Mouse (Mus musculus) stomach, embryonic 14.5 days (tissue): ENCODE results near the gene Apoe. TPM values are rescaled to one million over a fixed set of nuclear protein-coding genes. Genes with fewer than 3 reads are reported as not detected.

ENCODE experiments used
- ATAC-seq: fragments of 200-750 bp; cut with Nextera tagmentation; 2 replicates; pipeline ENCODE4 v1.8.0; 2017; ENCODE audit warnings: low read depth, moderate TSS enrichment; ENCODE audit not compliant: insufficient number of reproducible peaks, insufficient read depth, low FRiP score
- H3K27ac ChIP-seq: fragments of 300-500 bp; sonication (generic); 2 replicates; pipeline ENCODE4 v1.5.1; 2014; ENCODE audit warnings: mild to moderate bottlenecking, low read length, moderate library complexity, mixed read lengths
- H3K27me3 ChIP-seq: fragments of 300-500 bp; sonication (generic); 2 replicates; pipeline ENCODE4 v1.6.1; 2014; ENCODE audit warnings: low read length, control low read depth, mixed read lengths; ENCODE audit not compliant: control insufficient read depth, insufficient read depth
- H3K36me3 ChIP-seq: fragments of 300-500 bp; sonication (generic); 2 replicates; pipeline ENCODE4 v1.6.1; 2014; ENCODE audit warnings: mild to moderate bottlenecking, control low read depth, low read length, moderate library complexity, mixed read lengths; ENCODE audit not compliant: control insufficient read depth, insufficient read depth
- H3K4me1 ChIP-seq: fragments of 300-500 bp; sonication (generic); 2 replicates; pipeline ENCODE4 v1.6.1; 2014; ENCODE audit warnings: low read length, control low read depth, mixed read lengths; ENCODE audit not compliant: control insufficient read depth, insufficient read depth
- H3K4me2 ChIP-seq: fragments of 300-500 bp; sonication (generic); replicated peaks from 2 replicates; pipeline ENCODE4 v1.6.1; 2014; ENCODE audit warnings: low read depth, low read length, control low read depth
- H3K4me3 ChIP-seq: fragments of 300-500 bp; sonication (generic); 2 replicates; pipeline ENCODE4 v1.5.1; 2014; ENCODE audit warnings: low read depth, low read length, control low read depth
- H3K9ac ChIP-seq: fragments of 300-500 bp; sonication (generic); replicated peaks from 2 replicates; pipeline ENCODE4 v1.6.1; 2014; ENCODE audit warnings: low read depth, mild to moderate bottlenecking, control low read depth, low read length, moderate library complexity, mixed read lengths
- H3K9me3 ChIP-seq: fragments of 300-500 bp; sonication (generic); 2 replicates; pipeline ENCODE4 v1.6.1; 2016; ENCODE audit warnings: low read depth, low read length, control low read depth; ENCODE audit not compliant: control insufficient read depth
- WGBS: fragments of 180-500 bp; shearing (Covaris S2); extraction: QIAGEN DNeasy Blood & Tissue Kit; methylation state at CpG from one replicate; pipeline ENCODE4 v1.1.7; 2014; 5-methylcytosine and 5-hydroxymethylcytosine counted together
- polyA plus RNA-seq: library from polyadenylated mRNA; unstranded; fragments of >200 nt; fragmentation: Nextera tagmentation; extraction: Ambion mirVana; gene quantifications from 2 replicates; pipeline ENCODE4 v1.2.1, GENCODE M21; 2014

Apoe gene
- polyA plus RNA-seq, 1 experiment from 2014 or later: 291 TPM

DNA sequence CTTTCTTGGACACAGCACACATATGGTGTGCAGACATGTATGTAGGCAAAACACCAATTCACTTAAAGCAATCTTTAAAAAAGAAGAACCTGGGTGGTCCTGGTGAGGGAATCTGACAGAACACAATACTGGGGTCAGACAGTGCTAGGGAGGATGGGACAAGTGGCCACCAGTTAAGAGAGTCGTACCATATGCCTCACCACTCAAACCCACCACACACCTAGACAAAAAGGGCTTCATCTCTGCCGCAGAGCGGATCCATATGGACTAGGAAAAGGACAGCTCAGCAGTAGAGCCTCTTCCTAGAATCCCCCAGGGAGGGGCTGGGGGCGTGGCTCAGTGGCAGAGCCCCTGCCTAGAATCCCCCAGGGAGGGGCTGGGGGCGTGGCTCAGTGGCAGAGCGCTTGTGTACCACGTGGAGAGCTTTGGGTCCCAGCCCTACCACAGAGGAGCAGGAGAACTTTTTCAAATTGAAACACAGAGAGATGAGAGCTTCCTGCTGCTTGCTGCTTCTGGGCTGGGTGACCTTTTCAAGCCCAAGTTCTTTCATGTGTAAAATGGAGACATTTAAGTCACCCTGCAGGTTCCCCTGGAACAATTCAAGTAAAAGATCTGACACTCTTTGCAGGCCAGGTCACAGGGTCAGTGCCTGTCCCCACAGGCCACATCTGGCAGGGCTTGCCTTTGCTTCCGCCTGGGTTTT is 42.5 kb upstream of the Apoe start:
- Histone ChIP-seq H3K4me1 (peaks cover 25% of the 10 kb centered on the region), H3K27me3 (no peaks in the 10 kb centered on the region), H3K4me3 (no peak overlapping the region), H3K27ac (peak overlapping the region; percentile 35; the same call in 1 of the 2 replicates), H3K9me3 (no peaks in the 10 kb centered on the region), H3K36me3 (peaks cover 38% of the 10 kb centered on the region), H3K4me2 (no peak overlapping the region), H3K9ac (no peak overlapping the region)
- WGBS: 13% methylated on average over 8 of the region's 8 CpGs
- peak; percentile 36; the same call in 1 of the 2 replicates for ATAC-seq

- WGBS: 93% methylated on average over 11 of the region's 11 CpGs
- Histone ChIP-seq H3K27me3 (no peaks in the 10 kb centered on the region), H3K9ac (no peak overlapping the region), H3K4me1 (peaks cover 16% of the 10 kb centered on the region; the same call in 1 of the 2 replicates), H3K27ac (no peak overlapping the region), H3K4me2 (no peak overlapping the region), H3K4me3 (no peak overlapping the region), H3K36me3 (peaks cover 43% of the 10 kb centered on the region), H3K9me3 (no peaks in the 10 kb centered on the region)
- ATAC-seq: no peak
These were observed 41.3 kb upstream of the Apoe start for GRCm38 (mm10) chr7:19740269-19740668.

GRCm38 (mm10) chr7:19738771-19739170 is 39.8 kb upstream of the Apoe start:
- peaks cover 11% of the 10 kb centered on the region; the same call in 1 of the 2 replicates for H3K4me1 ChIP-seq
- H3K27me3 ChIP-seq: no peaks in the 10 kb centered on the region
- WGBS: 94% methylated on average over 3 of the region's 3 CpGs
- peaks cover 46% of the 10 kb centered on the region for H3K36me3 ChIP-seq
- no peak overlapping the region for H3K27ac ChIP-seq
- H3K4me3 ChIP-seq: no peak overlapping the region
- ATAC-seq: no peak
- H3K9ac ChIP-seq: no peak overlapping the region
- H3K9me3 ChIP-seq: no peaks in the 10 kb centered on the region
- H3K4me2 ChIP-seq: no peak overlapping the region

DNA sequence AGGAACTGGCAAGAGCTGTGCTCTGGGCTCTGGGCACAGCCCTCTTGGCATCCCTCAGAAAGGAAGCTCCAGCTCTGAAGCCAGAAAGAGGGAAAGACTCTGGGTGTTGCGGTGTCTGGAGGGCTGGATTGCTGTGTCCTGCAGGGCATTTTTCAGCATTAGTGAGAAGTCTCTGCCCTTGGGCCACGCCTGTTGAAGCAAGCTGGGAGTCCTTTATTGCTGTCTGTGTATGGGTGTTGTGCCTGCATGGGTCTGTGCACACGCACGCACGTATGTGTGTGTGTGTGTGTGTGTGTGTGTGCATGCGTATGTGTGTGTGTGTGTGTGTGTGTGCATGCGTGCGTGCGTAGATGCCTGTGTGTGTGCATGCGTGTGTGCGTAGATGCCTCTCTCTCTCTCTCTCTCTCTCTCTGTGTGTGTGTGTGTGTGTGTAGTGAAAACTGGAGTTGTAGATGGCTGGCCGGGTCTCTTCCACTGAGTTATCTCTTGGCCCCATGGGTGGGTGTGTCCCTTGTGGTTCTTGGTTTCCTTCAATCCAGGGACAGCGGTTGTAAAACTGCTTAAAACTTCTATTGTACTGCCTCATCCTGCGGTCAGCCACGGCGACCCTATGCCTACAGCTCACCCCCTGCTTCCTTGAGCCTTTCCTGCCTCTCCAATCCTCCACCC is 37.5 kb upstream of the Apoe start:
- Histone ChIP-seq H3K9me3 (no peaks in the 10 kb centered on the region), H3K4me2 (no peak overlapping the region), H3K27ac (no peak overlapping the region), H3K4me1 (no peaks in the 10 kb centered on the region), H3K9ac (no peak overlapping the region), H3K4me3 (no peak overlapping the region), H3K27me3 (no peaks in the 10 kb centered on the region), H3K36me3 (peaks cover 52% of the 10 kb centered on the region)
- no peak for ATAC-seq
- 91% methylated on average over 16 of the region's 16 CpGs for WGBS

DNA sequence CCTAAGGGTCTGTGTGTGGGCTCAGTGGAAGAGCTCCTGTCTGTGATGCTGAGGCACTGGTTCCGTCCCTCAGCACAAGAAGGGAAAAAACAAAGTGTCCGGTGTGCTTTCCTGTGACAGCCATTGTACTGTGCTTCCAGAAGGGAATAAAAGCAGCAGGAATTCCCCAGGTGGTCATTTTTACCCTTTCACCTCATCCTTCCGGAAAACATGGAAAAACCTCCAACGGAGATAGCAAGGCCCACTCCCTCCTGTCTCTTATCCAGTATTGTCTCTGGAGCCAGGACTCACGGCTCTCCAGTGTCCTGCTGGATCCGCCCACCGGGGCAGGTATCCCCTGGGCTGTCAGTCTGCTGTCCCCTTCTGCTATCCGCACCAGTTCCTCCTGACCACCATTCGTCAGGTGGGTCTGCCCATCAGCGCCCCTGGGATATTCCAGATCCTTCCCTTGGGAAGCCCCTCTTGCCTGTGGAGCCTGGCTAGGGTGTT is 35.2 kb upstream of the Apoe start:
- ATAC-seq: no peak
- Histone ChIP-seq H3K9ac (no peak overlapping the region), H3K9me3 (no peaks in the 10 kb centered on the region), H3K4me1 (no peaks in the 10 kb centered on the region), H3K36me3 (peaks cover 68% of the 10 kb centered on the region), H3K27me3 (no peaks in the 10 kb centered on the region), H3K27ac (no peak overlapping the region), H3K4me3 (no peak overlapping the region), H3K4me2 (no peak overlapping the region)
- 86% methylated on average over 10 of the region's 10 CpGs for WGBS

- no peak overlapping the region for H3K27ac ChIP-seq
- ATAC-seq: no peak
- H3K27me3 ChIP-seq: no peaks in the 10 kb centered on the region
- H3K4me3 ChIP-seq: no peak overlapping the region
- WGBS: 90% methylated on average over 4 of the region's 4 CpGs
- H3K4me1 ChIP-seq: no peaks in the 10 kb centered on the region
- H3K9ac ChIP-seq: no peak overlapping the region
- H3K36me3 ChIP-seq: peaks cover 62% of the 10 kb centered on the region
- no peak overlapping the region for H3K4me2 ChIP-seq
- peaks cover 3% of the 10 kb centered on the region for H3K9me3 ChIP-seq
These were observed 27.6 kb upstream of the Apoe start for GRCm38 (mm10) chr7:19726541-19726940.

- ATAC-seq: no peak
- H3K27me3 ChIP-seq: no peaks in the 10 kb centered on the region
- no peaks in the 10 kb centered on the region for H3K4me1 ChIP-seq
- no peak overlapping the region for H3K27ac ChIP-seq
- 87% methylated on average over 12 of the region's 12 CpGs for WGBS
- no peak overlapping the region for H3K4me3 ChIP-seq
- H3K4me2 ChIP-seq: no peak overlapping the region
- peaks cover 45% of the 10 kb centered on the region for H3K36me3 ChIP-seq
- no peak overlapping the region for H3K9ac ChIP-seq
- peaks cover 14% of the 10 kb centered on the region for H3K9me3 ChIP-seq
These were observed 25.2 kb upstream of the Apoe start for GRCm38 (mm10) chr7:19724167-19724566.

GRCm38 (mm10) chr7:19722754-19723195 is 23.8 kb upstream of the Apoe start:
- no peak overlapping the region for H3K27ac ChIP-seq
- H3K27me3 ChIP-seq: no peaks in the 10 kb centered on the region
- no peak overlapping the region for H3K9ac ChIP-seq
- no peak overlapping the region for H3K4me2 ChIP-seq
- ATAC-seq: no peak
- H3K9me3 ChIP-seq: peaks cover 14% of the 10 kb centered on the region
- H3K4me3 ChIP-seq: no peak overlapping the region
- no peaks in the 10 kb centered on the region for H3K4me1 ChIP-seq
- WGBS: 87% methylated on average over 6 of the region's 6 CpGs
- H3K36me3 ChIP-seq: peaks cover 45% of the 10 kb centered on the region
